ENCODE assay signal across 8 mouse cellular contexts in genomic region chr13:45391854-45392454, GRCm38 (mm10). TPM values are rescaled to one million over a fixed set of nuclear protein-coding genes. Genes with fewer than 3 reads are reported as not detected.
DNase-seq lines count a peak whose midpoint lies in the region; ATAC-seq and TF ChIP-seq lines count a peak whose summit lies in the region.

No protein-coding gene starts in this region.

- no peak for TF ChIP-seq POLR2A in MEL (IDR thresholded peaks at IDR 0.05; ENCODE audit: control insufficient read depth in 1 of 2, insufficient read depth in 1 of 2, low read depth in 1 of 2, low read length in 2 of 2, poor library complexity in 1 of 2)

- H3K27me3 ChIP-seq in forebrain, embryonic 10.5 days (ENCODE audit: poor library complexity, severe bottlenecking) = peaks cover 26% of the 10 kb centered on the region
- 0 out of 2 replicates have a peak, but pooled peaks cover 3% of the 10 kb centered on the region for H3K27me3 ChIP-seq in forebrain, embryonic 13.5 days
- no peaks in the 10 kb centered on the region for H3K27me3 ChIP-seq in MEL (ENCODE audit: control insufficient read depth in 1 of 2, insufficient read depth in 2 of 2, low read length in 2 of 2)
- H3K27me3 ChIP-seq in hindbrain, postnatal 0 days (ENCODE audit: insufficient read depth, low read length) = no peaks in the 10 kb centered on the region
- peaks cover 13% of the 10 kb centered on the region for H3K27me3 ChIP-seq in liver, embryonic 12.5 days (replicated peaks)
- no peaks in the 10 kb centered on the region for H3K27me3 ChIP-seq in stomach, embryonic 14.5 days (ENCODE audit: control insufficient read depth, insufficient read depth, low read length)

- H3K4me2 ChIP-seq in forebrain, embryonic 13.5 days = no peak overlapping the region
- H3K4me2 ChIP-seq in hindbrain, postnatal 0 days (ENCODE audit: low read depth, low read length) = peak overlapping the region; percentile 83
- peak overlapping the region; percentile 89 for H3K4me2 ChIP-seq in liver, embryonic 12.5 days
- peak overlapping the region; percentile 89 for H3K4me2 ChIP-seq in stomach, embryonic 14.5 days (replicated peaks; ENCODE audit: low read depth, low read length)

- TF ChIP-seq RAD21 in MEL (IDR thresholded peaks at IDR 0.05; ENCODE audit: low read depth, low read length) = no peak

- H3K4me1 ChIP-seq in forebrain, embryonic 10.5 days = peaks cover 66% of the 10 kb centered on the region
- H3K4me1 ChIP-seq in forebrain, embryonic 13.5 days = peaks cover 23% of the 10 kb centered on the region
- H3K4me1 ChIP-seq in MEL (ENCODE audit: control insufficient read depth in 1 of 2, insufficient read depth in 2 of 2, low read length in 2 of 2) = peaks cover 6 to 15% of the 10 kb centered on the region in 2 experiments
- peaks cover 8% of the 10 kb centered on the region; the same call in 1 of the 2 replicates for H3K4me1 ChIP-seq in hindbrain, postnatal 0 days (ENCODE audit: insufficient read depth, low read length)
- H3K4me1 ChIP-seq in liver, embryonic 12.5 days = peaks cover 71% of the 10 kb centered on the region
- peaks cover 35% of the 10 kb centered on the region for H3K4me1 ChIP-seq in stomach, embryonic 14.5 days (ENCODE audit: control insufficient read depth, insufficient read depth, low read length)

- no peak overlapping the region for H3K9ac ChIP-seq in forebrain, embryonic 13.5 days
- H3K9ac ChIP-seq in MEL (ENCODE audit: control insufficient read depth, low read depth, low read length, poor library complexity, severe bottlenecking) = peak overlapping the region; percentile 58
- H3K9ac ChIP-seq in hindbrain, postnatal 0 days (replicated peaks; ENCODE audit: low read length) = no peak overlapping the region
- H3K9ac ChIP-seq in liver, embryonic 12.5 days = peak overlapping the region; percentile 94
- H3K9ac ChIP-seq in stomach, embryonic 14.5 days (replicated peaks; ENCODE audit: low read depth, low read length) = no peak overlapping the region

- TF ChIP-seq EP300 in MEL (IDR thresholded peaks at IDR 0.05; ENCODE audit: low read depth in 1 of 2, low read length in 2 of 2) = peak; percentile 40 to 46; a peak in 3 of 4 replicates

- 73% methylated on average over 9 of the region's 9 CpGs for WGBS in forebrain, embryonic 10.5 days
- 67% methylated on average over 9 of the region's 9 CpGs for WGBS in forebrain, embryonic 13.5 days
- WGBS in hindbrain, postnatal 0 days = 56% methylated on average over 9 of the region's 9 CpGs
- 38% methylated on average over 9 of the region's 9 CpGs for WGBS in liver, embryonic 12.5 days (ENCODE audit: insufficient replicate concordance)
- WGBS in stomach, embryonic 14.5 days = 32% methylated on average over 9 of the region's 9 CpGs

- no peak for DNase-seq in forebrain, embryonic 10.5 days (ENCODE audit: extremely low spot score, low spot score)
- peak; percentile 84 for DNase-seq in MEL (ENCODE audit: low read depth, low spot score)
- peak; percentile 79 for DNase-seq in gastrocnemius, adult 2 months
- peak; percentile 36 for DNase-seq in hindbrain, postnatal 0 days (ENCODE audit: low spot score)
- no peak for DNase-seq in thymus, adult 18-20 months

- no peak for TF ChIP-seq CTCF in MEL (IDR thresholded peaks at IDR 0.05 in 2 of 3, conservative IDR thresholded peaks at IDR 0.05 in 1 of 3; ENCODE audit: control insufficient read depth in 1 of 3, insufficient read depth in 1 of 3, low read depth in 2 of 3, low read length in 3 of 3, poor library complexity in 1 of 3, severe bottlenecking in 1 of 3)
- no peak for TF ChIP-seq CTCF in gastrocnemius, adult 2 months (IDR thresholded peaks at IDR 0.05)
- TF ChIP-seq CTCF in hindbrain, postnatal 0 days (IDR thresholded peaks at IDR 0.05; ENCODE audit: low read depth) = no peak

- peak overlapping the region; percentile 83 for H3K4me3 ChIP-seq in forebrain, embryonic 10.5 days
- H3K4me3 ChIP-seq in forebrain, embryonic 13.5 days = no peak overlapping the region
- peak overlapping the region; percentile 40 to 92 for H3K4me3 ChIP-seq in MEL (ENCODE audit: control insufficient read depth in 1 of 2, insufficient read depth in 1 of 2, low read depth in 2 of 2, low read length in 2 of 2)
- H3K4me3 ChIP-seq in gastrocnemius, adult 2 months = peak overlapping the region; percentile 97
- H3K4me3 ChIP-seq in hindbrain, postnatal 0 days (ENCODE audit: low read length) = no peak overlapping the region
- H3K4me3 ChIP-seq in liver, embryonic 12.5 days = peak overlapping the region; percentile 90
- peak overlapping the region; percentile 85; the same call in 1 of the 2 replicates for H3K4me3 ChIP-seq in stomach, embryonic 14.5 days (ENCODE audit: low read depth, low read length)

- H3K27ac ChIP-seq in forebrain, embryonic 10.5 days = no peak overlapping the region
- H3K27ac ChIP-seq in forebrain, embryonic 13.5 days = no peak overlapping the region
- peak overlapping the region; percentile 96 for H3K27ac ChIP-seq in MEL (ENCODE audit: control insufficient read depth, low read depth, low read length)
- H3K27ac ChIP-seq in gastrocnemius, adult 2 months = peak overlapping the region; percentile 96
- H3K27ac ChIP-seq in hindbrain, postnatal 0 days = peak overlapping the region; percentile 4; the same call in 1 of the 2 replicates
- peak overlapping the region; percentile 84 for H3K27ac ChIP-seq in liver, embryonic 12.5 days
- H3K27ac ChIP-seq in stomach, embryonic 14.5 days (ENCODE audit: low read length) = peak overlapping the region; percentile 72; the same call in 1 of the 2 replicates

- H3K36me3 ChIP-seq in forebrain, embryonic 10.5 days (replicated peaks) = no peaks in the 10 kb centered on the region
- no peaks in the 10 kb centered on the region for H3K36me3 ChIP-seq in forebrain, embryonic 13.5 days (ENCODE audit: poor library complexity, severe bottlenecking)
- peaks cover 2 to 17% of the 10 kb centered on the region in 2 experiments; a peak in 2 of 4 replicates for H3K36me3 ChIP-seq in MEL (ENCODE audit: control insufficient read depth in 1 of 2, insufficient read depth in 2 of 2, low read length in 2 of 2)
- H3K36me3 ChIP-seq in hindbrain, postnatal 0 days (ENCODE audit: insufficient read depth, low read length) = no peaks in the 10 kb centered on the region
- H3K36me3 ChIP-seq in liver, embryonic 12.5 days = peaks cover 50% of the 10 kb centered on the region
- H3K36me3 ChIP-seq in stomach, embryonic 14.5 days (ENCODE audit: control insufficient read depth, insufficient read depth, low read length) = 0 out of 2 replicates have a peak, but pooled peaks cover 4% of the 10 kb centered on the region

- intact Hi-C loops in gastrocnemius, adult 2 months (cut with DNase I) = loop anchor here (5.0 kb wide), 1 partner anchor 360 kb away; no protein-coding TSS in a partner anchor

- no peaks in the 10 kb centered on the region for H3K9me3 ChIP-seq in forebrain, embryonic 10.5 days
- H3K9me3 ChIP-seq in forebrain, embryonic 13.5 days (replicated peaks) = no peaks in the 10 kb centered on the region
- H3K9me3 ChIP-seq in MEL (replicated peaks; ENCODE audit: insufficient read depth, low read length) = no peaks in the 10 kb centered on the region
- H3K9me3 ChIP-seq in hindbrain, postnatal 0 days (ENCODE audit: low read length) = no peaks in the 10 kb centered on the region
- no peaks in the 10 kb centered on the region for H3K9me3 ChIP-seq in liver, embryonic 12.5 days (replicated peaks)
- no peaks in the 10 kb centered on the region for H3K9me3 ChIP-seq in stomach, embryonic 14.5 days (ENCODE audit: control insufficient read depth, low read depth, low read length)

- no peak for ATAC-seq in forebrain, embryonic 13.5 days
- ATAC-seq in hindbrain, postnatal 0 days = no peak
- no peak for ATAC-seq in liver, embryonic 12.5 days
- ATAC-seq in stomach, embryonic 14.5 days (ENCODE audit: insufficient number of reproducible peaks, insufficient read depth, low FRiP score, low read depth) = no peak

- peaks cover 10% of the 10 kb centered on the region for H3K79me2 ChIP-seq in MEL (ENCODE audit: control insufficient read depth, insufficient read depth, low read length, poor library complexity)

TF ChIP-seq in MEL, 35 proteins besides CTCF, POLR2A, EP300 and RAD21 (continues in another document):
- TF ChIP-seq TAL1 (IDR thresholded peaks at IDR 0.05; ENCODE audit: low read length) (no peak), USF2 (IDR thresholded peaks at IDR 0.05; ENCODE audit: borderline replicate concordance in 1 of 2, insufficient read depth in 1 of 2, low read depth in 1 of 2, low read length in 2 of 2) (peak in 1 of 2 experiments; percentile 55; a peak in 1 of 4 replicates), JUND (IDR thresholded peaks at IDR 0.05; ENCODE audit: low read depth, low read length) (0 out of 2 replicates have a peak, but pooled peaks have one; percentile 25), MAX (IDR thresholded peaks at IDR 0.05; ENCODE audit: low read length) (peak; percentile 90), UBTF (IDR thresholded peaks at IDR 0.05; ENCODE audit: borderline replicate concordance, insufficient read depth, low read depth, low read length) (no peak), MYC (IDR thresholded peaks at IDR 0.05; ENCODE audit: low read depth, low read length) (peak; percentile 78; the same call in 1 of the 2 replicates), RCOR1 (IDR thresholded peaks at IDR 0.05; ENCODE audit: low read depth, low read length) (0 out of 2 replicates have a peak, but pooled peaks have one; percentile 45), POLR2AphosphoS2 (IDR thresholded peaks at IDR 0.05; ENCODE audit: low read length) (no peak), TBP (IDR thresholded peaks at IDR 0.05; ENCODE audit: low read depth, low read length) (no peak), BHLHE40 (IDR thresholded peaks at IDR 0.05; ENCODE audit: borderline replicate concordance, low read depth, low read length) (peak; percentile 93), ZNF384 (IDR thresholded peaks at IDR 0.05; ENCODE audit: low read depth, low read length) (peak; percentile 74; the same call in 1 of the 2 replicates), CHD1 (IDR thresholded peaks at IDR 0.05; ENCODE audit: low read depth, low read length) (peak; percentile 83; the same call in 1 of the 2 replicates), MYB (IDR thresholded peaks at IDR 0.05; ENCODE audit: low read depth, low read length) (peak; percentile 55; the same call in 1 of the 2 replicates)

RNA-seq across cellular contexts. Expression of gene Mylip, which starts 2.4 kb away (rescaled TPM):
- 4.1 and 4.9 TPM in 2 replicates for polyA plus RNA-seq in forebrain, embryonic 10.5 days (2016; fragmentation: Nextera tagmentation; extraction: Ambion mirVana)
- 2.3 and 3.8 TPM in 2 replicates for polyA plus RNA-seq in forebrain, embryonic 13.5 days (2015; fragmentation: Nextera tagmentation; extraction: Ambion mirVana)
- 1.4 and 1.8 TPM in 2 replicates for total RNA-seq in MEL (2012; rRNA removed)
- polyA plus RNA-seq in MEL (2012; ENCODE audit: insufficient read depth in 1 of 2, insufficient read length in 2 of 2, low read depth in 1 of 2, low replicate concordance in 2 of 2, missing spikeins in 1 of 2) = 1 to 10 TPM in 1 of 2 experiments, not detected in 1; 7.6 TPM
- 10 to 100 TPM in 1 of 2 experiments, 1 to 10 TPM in 1; 8.3 to 18.5 TPM for total RNA-seq in gastrocnemius, adult 2 months (2021)
- total RNA-seq in hindbrain, postnatal 0 days (2014; rRNA removed) = 13.0 and 15.1 TPM in 2 replicates
- polyA plus RNA-seq in hindbrain, postnatal 0 days (2015; fragmentation: Nextera tagmentation; extraction: Ambion mirVana) = 4.4 and 4.6 TPM in 2 replicates
- polyA plus RNA-seq in liver, embryonic 12.5 days (2016; fragmentation: Nextera tagmentation; extraction: Ambion mirVana) = 7.0 and 7.6 TPM in 2 replicates
- polyA plus RNA-seq in stomach, embryonic 14.5 days (2014; fragmentation: Nextera tagmentation; extraction: Ambion mirVana) = 9.7 and 10.0 TPM in 2 replicates

Comparison
In these comparisons a context has a peak if more than half of its experiments do, and no peak if none do; other contexts are left out.
1. H3K4me3 ChIP-seq: peak in forebrain, embryonic 10.5 days (single experiment), MEL (2 of 2), gastrocnemius, adult 2 months (single experiment), liver, embryonic 12.5 days (single experiment) and stomach, embryonic 14.5 days (single experiment); none in forebrain, embryonic 13.5 days (single experiment) and hindbrain, postnatal 0 days (single experiment).
2. DNase-seq: peak in MEL (single experiment), gastrocnemius, adult 2 months (single experiment) and hindbrain, postnatal 0 days (single experiment); none in forebrain, embryonic 10.5 days (single experiment) and thymus, adult 18-20 months (0 of 2).
3. H3K27ac ChIP-seq: peak in MEL (single experiment), gastrocnemius, adult 2 months (single experiment), hindbrain, postnatal 0 days (single experiment), liver, embryonic 12.5 days (single experiment) and stomach, embryonic 14.5 days (single experiment); none in forebrain, embryonic 10.5 days (single experiment) and forebrain, embryonic 13.5 days (single experiment).
4. H3K9ac ChIP-seq: peak in MEL (single experiment) and liver, embryonic 12.5 days (single experiment); none in forebrain, embryonic 13.5 days (single experiment), hindbrain, postnatal 0 days (single experiment) and stomach, embryonic 14.5 days (single experiment).